Mouse (Mus musculus) frontal cortex, postnatal 10 days (tissue): ENCODE data around the gene Pik3ip1.

ENCODE experiments used
- DNase-seq, 2 experiments: peaks; one replicate each; pipeline ENCODE4 v3.0.0; 2022; ENCODE audit warnings: low spot score in 2 of 2, mixed read lengths in 1 of 2

Pik3ip1 gene

GRCm38 (mm10) chr11:3374741-3375140 is 44.5 kb downstream of the Pik3ip1 start:
- no peak for DNase-seq

GRCm38 (mm10) chr11:3379427-3379826 is 49.2 kb downstream of the Pik3ip1 start:
- no peak for DNase-seq

- no peak for DNase-seq
These were observed 51.1 kb downstream of the Pik3ip1 start for GRCm38 (mm10) chr11:3381148-3381814.

- DNase-seq: no peak
These were observed 52.7 kb downstream of the Pik3ip1 start for GRCm38 (mm10) chr11:3382602-3383594.

GRCm38 (mm10) chr11:3386941-3387368 is 56.8 kb downstream of the Pik3ip1 start:
- DNase-seq: peak; percentile 63 to 83

GRCm38 (mm10) chr11:3387482-3388196 is 57.4 kb downstream of the Pik3ip1 start:
- no peak for DNase-seq

- DNase-seq: no peak
These were observed 59.8 kb downstream of the Pik3ip1 start for GRCm38 (mm10) chr11:3389996-3390395.

GRCm38 (mm10) chr11:3390789-3391188 is 60.6 kb downstream of the Pik3ip1 start:
- DNase-seq: no peak

GRCm38 (mm10) chr11:3392526-3392925 is 62.3 kb downstream of the Pik3ip1 start:
- DNase-seq: no peak
